Mouse (Mus musculus) kidney, postnatal 0 days (tissue): ENCODE data around the gene Fam222a. TPM values are rescaled to one million over a fixed set of nuclear protein-coding genes. Genes with fewer than 3 reads are reported as not detected.

Source experiments
- ATAC-seq: fragments of 200-750 bp; cut with Nextera tagmentation; replicated peaks from 2 replicates; pipeline ENCODE4 v1.8.0; 2017; ENCODE audit warnings: low read depth, moderate number of reproducible peaks, moderate TSS enrichment, moderate library complexity; ENCODE audit not compliant: low FRiP score
- DNase-seq: peaks from one replicate; pipeline ENCODE4 v3.0.0-alpha.2; 2016; ENCODE audit warnings: low spot score
- H3K27ac ChIP-seq: fragments of 300-500 bp; sonication (generic); 2 replicates; pipeline ENCODE4 v1.5.1; 2014; ENCODE audit warnings: mild to moderate bottlenecking
- H3K27me3 ChIP-seq: fragments of 300-500 bp; sonication (generic); 2 replicates; pipeline ENCODE4 v1.6.1; 2014; ENCODE audit warnings: low read length, mixed read lengths; ENCODE audit not compliant: insufficient read depth
- H3K36me3 ChIP-seq: fragments of 300-500 bp; sonication (generic); 2 replicates; pipeline ENCODE4 v1.6.1; 2014; ENCODE audit warnings: low read length, mixed read lengths; ENCODE audit not compliant: insufficient read depth
- H3K4me1 ChIP-seq: fragments of 300-500 bp; sonication (generic); replicated peaks from 2 replicates; pipeline ENCODE4 v1.6.1; 2014; ENCODE audit warnings: antibody characterized with exemption, low read length, mixed read lengths; ENCODE audit not compliant: insufficient read depth
- H3K4me2 ChIP-seq: fragments of 300-500 bp; sonication (generic); 2 replicates; pipeline ENCODE4 v1.6.1; 2014; ENCODE audit warnings: mild to moderate bottlenecking, low read length, moderate library complexity, mixed read lengths
- H3K4me3 ChIP-seq: fragments of 300-500 bp; sonication (generic); replicated peaks from 2 replicates; pipeline ENCODE4 v1.5.1; 2014; ENCODE audit warnings: low read depth, low read length
- H3K9ac ChIP-seq: fragments of 300-500 bp; sonication (generic); 2 replicates; pipeline ENCODE4 v1.6.1; 2014; ENCODE audit warnings: low read depth, low read length
- H3K9me3 ChIP-seq: fragments of 300-500 bp; sonication (generic); replicated peaks from 2 replicates; pipeline ENCODE4 v1.6.1; 2016; ENCODE audit warnings: low read length, inconsistent platforms, mixed read lengths
- CTCF ChIP-seq: IDR thresholded peaks from 2 replicates; pipeline ENCODE4 v1.5.1; 2016; ENCODE audit warnings: antibody characterized with exemption, low read depth, mild to moderate bottlenecking, moderate library complexity
- WGBS: fragments of 180-500 bp; shearing (Covaris S2); extraction: QIAGEN DNeasy Blood & Tissue Kit; methylation state at CpG from one replicate; pipeline ENCODE4 v1.1.7; 2014; 5-methylcytosine and 5-hydroxymethylcytosine counted together
- polyA plus RNA-seq: library from polyadenylated mRNA; unstranded; fragments of >200 nt; fragmentation: Nextera tagmentation; extraction: Ambion mirVana; gene quantifications from 2 replicates; pipeline ENCODE4 v1.2.1, GENCODE M21; 2015

Fam222a gene
- polyA plus RNA-seq, 1 experiment from 2014 or later: 5.8 TPM

GRCm38 (mm10) chr5:114605981-114606380 lies 38.2 kb downstream of the Fam222a start:
- ATAC-seq (no peak), DNase-seq (no peak)
- H3K4me2 ChIP-seq: no peak overlapping the region
- no peak overlapping the region for H3K4me3 ChIP-seq
- WGBS: 70% methylated on average over 6 of the region's 6 CpGs
- peaks cover 14% of the 10 kb centered on the region; the same call in 1 of the 2 replicates for H3K4me1 ChIP-seq
- no peak for TF ChIP-seq CTCF
- peaks cover 6% of the 10 kb centered on the region; the same call in 1 of the 2 replicates for H3K36me3 ChIP-seq
- no peak overlapping the region for H3K27ac ChIP-seq
- H3K27me3 ChIP-seq: no peaks in the 10 kb centered on the region
- H3K9ac ChIP-seq: no peak overlapping the region
- no peaks in the 10 kb centered on the region for H3K9me3 ChIP-seq

GRCm38 (mm10) chr5:114607651-114608050 lies 39.8 kb downstream of the Fam222a start:
- Histone ChIP-seq H3K4me1 (peaks cover 14% of the 10 kb centered on the region; the same call in 1 of the 2 replicates), H3K9ac (no peak overlapping the region), H3K27ac (no peak overlapping the region), H3K27me3 (no peaks in the 10 kb centered on the region), H3K36me3 (peaks cover 4% of the 10 kb centered on the region; the same call in 1 of the 2 replicates), H3K4me2 (no peak overlapping the region), H3K4me3 (no peak overlapping the region), H3K9me3 (no peaks in the 10 kb centered on the region)
- DNase-seq (no peak), ATAC-seq (no peak)
- TF ChIP-seq CTCF: no peak
- 67% methylated on average over 8 of the region's 8 CpGs for WGBS

GRCm38 (mm10) chr5:114608516-114608915 lies 40.7 kb downstream of the Fam222a start:
- no peaks in the 10 kb centered on the region for H3K9me3 ChIP-seq
- peak; percentile 93 for TF ChIP-seq CTCF
- H3K4me3 ChIP-seq: no peak overlapping the region
- peak; percentile 85 for DNase-seq
- 0 out of 2 replicates have a peak overlapping the region, but pooled peaks have one; percentile 8 for H3K9ac ChIP-seq
- WGBS: 6% methylated on average over 12 of the region's 12 CpGs
- no peak overlapping the region for H3K4me2 ChIP-seq
- peaks cover 6% of the 10 kb centered on the region; the same call in 1 of the 2 replicates for H3K36me3 ChIP-seq
- no peaks in the 10 kb centered on the region for H3K27me3 ChIP-seq
- ATAC-seq: no peak
- H3K27ac ChIP-seq: no peak overlapping the region
- peaks cover 14% of the 10 kb centered on the region; the same call in 1 of the 2 replicates for H3K4me1 ChIP-seq

GRCm38 (mm10) chr5:114611256-114611655 lies 43.4 kb downstream of the Fam222a start:
- TF ChIP-seq CTCF: no peak
- no peak overlapping the region for H3K4me3 ChIP-seq
- H3K4me1 ChIP-seq: peaks cover 8% of the 10 kb centered on the region; the same call in 1 of the 2 replicates
- no peaks in the 10 kb centered on the region for H3K9me3 ChIP-seq
- no peak for ATAC-seq
- WGBS: 83% methylated on average over 10 of the region's 10 CpGs
- H3K4me2 ChIP-seq: no peak overlapping the region
- no peak overlapping the region for H3K27ac ChIP-seq
- no peaks in the 10 kb centered on the region for H3K27me3 ChIP-seq
- DNase-seq: no peak
- H3K9ac ChIP-seq: no peak overlapping the region
- H3K36me3 ChIP-seq: peaks cover 9% of the 10 kb centered on the region; the same call in 1 of the 2 replicates

- 72% methylated on average over 25 of the region's 25 CpGs for WGBS
- ATAC-seq (no peak), DNase-seq (peak; percentile 64)
- no peak overlapping the region for H3K4me3 ChIP-seq
- TF ChIP-seq CTCF: peak; percentile 67
- H3K27ac ChIP-seq: no peak overlapping the region
- no peaks in the 10 kb centered on the region for H3K9me3 ChIP-seq
- H3K4me1 ChIP-seq: peaks cover 8% of the 10 kb centered on the region; the same call in 1 of the 2 replicates
- H3K9ac ChIP-seq: no peak overlapping the region
- no peak overlapping the region for H3K4me2 ChIP-seq
- no peaks in the 10 kb centered on the region for H3K27me3 ChIP-seq
- peaks cover 9% of the 10 kb centered on the region; the same call in 1 of the 2 replicates for H3K36me3 ChIP-seq
These were observed 44.3 kb downstream of the Fam222a start for GRCm38 (mm10) chr5:114611968-114612608.

GRCm38 (mm10) chr5:114614863-114615262 lies 47.0 kb downstream of the Fam222a start:
- 75% methylated on average over 7 of the region's 7 CpGs for WGBS

More at GRCm38 (mm10) chr5:114614863-114615262, 47.0 kb downstream of the Fam222a start:
- H3K27ac ChIP-seq: no peak overlapping the region
- no peak for TF ChIP-seq CTCF
- no peak overlapping the region for H3K9ac ChIP-seq
- no peaks in the 10 kb centered on the region for H3K27me3 ChIP-seq
- H3K36me3 ChIP-seq: peaks cover 9% of the 10 kb centered on the region; the same call in 1 of the 2 replicates
- H3K4me3 ChIP-seq: no peak overlapping the region
- H3K4me1 ChIP-seq: no peaks in the 10 kb centered on the region
- DNase-seq: no peak
- ATAC-seq: no peak
- H3K9me3 ChIP-seq: no peaks in the 10 kb centered on the region
- H3K4me2 ChIP-seq: no peak overlapping the region
